ENCODE assay signal across 25 mouse cellular contexts in the genomic region with DNA sequence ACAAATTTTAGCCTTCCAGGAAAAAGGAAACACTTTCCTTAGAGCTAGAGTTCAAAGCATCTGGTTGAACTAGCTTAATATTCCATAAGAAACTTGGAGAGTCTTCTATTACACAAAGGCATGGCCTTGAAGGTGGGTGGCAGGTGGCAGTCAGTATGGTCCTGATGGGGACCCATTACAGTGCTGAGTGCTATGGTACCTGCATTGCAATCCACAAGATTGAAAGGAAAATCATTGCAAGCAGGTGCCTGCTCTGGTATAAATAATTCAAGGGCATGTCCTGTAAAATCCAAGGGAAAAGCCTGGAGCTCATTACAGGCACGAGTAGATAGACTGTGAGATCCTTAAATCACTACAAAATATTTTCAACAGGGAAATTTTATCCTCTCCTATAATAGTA.
"Had no signal": no experiment of that assay in that cellular context is flagged by ENCODE, and none has a peak within 500 bp of the region (broad histone marks: within the 10 kb centered on the region; RNA-seq: fewer than 3 reads in every experiment).

No protein-coding gene starts in this region.

- DNase-seq: gastrocnemius, adult 2 months; gastrocnemius, postnatal 10 days; gastrocnemius, postnatal 25 days; heart, adult 18-20 months; heart, postnatal 14 days; heart, postnatal 36 days; kidney, adult 11 months; kidney, adult 2 months; kidney, adult 9 months; kidney, postnatal 14 days; kidney, postnatal 36 days; layer of hippocampus, adult 9-11 months; layer of hippocampus, postnatal 36 days; left cerebral cortex, postnatal 4 days had no signal

- ATAC-seq: forebrain, embryonic 16.5 days; hindbrain, postnatal 0 days; intestine, embryonic 16.5 days had no signal

- H3K9ac ChIP-seq: heart, embryonic 13.5 days; heart, embryonic 15.5 days; hindbrain, embryonic 13.5 days; hindbrain, embryonic 15.5 days; kidney, embryonic 15.5 days; limb, embryonic 13.5 days had no signal

- H3K4me3 ChIP-seq: gastrocnemius, adult 2 months; heart, embryonic 10.5 days; heart, embryonic 13.5 days; heart, embryonic 15.5 days; hindbrain, embryonic 13.5 days; hindbrain, embryonic 15.5 days; kidney, embryonic 15.5 days; limb, embryonic 13.5 days had no signal

- H3K36me3 ChIP-seq: heart, embryonic 10.5 days; heart, embryonic 13.5 days; heart, embryonic 15.5 days; hindbrain, embryonic 13.5 days; hindbrain, embryonic 15.5 days; kidney, embryonic 15.5 days; limb, embryonic 13.5 days had no signal

- H3K9me3 ChIP-seq: heart, embryonic 10.5 days; heart, embryonic 13.5 days; heart, embryonic 15.5 days; hindbrain, embryonic 13.5 days; hindbrain, embryonic 15.5 days; kidney, embryonic 15.5 days; limb, embryonic 13.5 days had no signal

- H3K4me1 ChIP-seq: heart, embryonic 10.5 days; heart, embryonic 13.5 days; heart, embryonic 15.5 days; hindbrain, embryonic 13.5 days; hindbrain, embryonic 15.5 days; kidney, embryonic 15.5 days had no signal

- H3K27ac ChIP-seq: gastrocnemius, adult 2 months; heart, embryonic 10.5 days; heart, embryonic 13.5 days; heart, embryonic 15.5 days; hindbrain, embryonic 13.5 days; hindbrain, embryonic 15.5 days; hindbrain, postnatal 0 days; kidney, embryonic 15.5 days; kidney, postnatal 0 days; limb, embryonic 13.5 days had no signal

- H3K4me2 ChIP-seq: heart, embryonic 13.5 days; heart, embryonic 15.5 days; hindbrain, embryonic 13.5 days; hindbrain, embryonic 15.5 days; kidney, embryonic 15.5 days; limb, embryonic 13.5 days had no signal

- H3K27me3 ChIP-seq: heart, embryonic 13.5 days; heart, embryonic 15.5 days; hindbrain, embryonic 13.5 days; hindbrain, embryonic 15.5 days; kidney, embryonic 15.5 days; limb, embryonic 13.5 days had no signal
